Mouse (Mus musculus): ENCODE measurements around the gene Zfp1. TPM values are rescaled to one million over a fixed set of nuclear protein-coding genes. Genes with fewer than 3 reads are reported as not detected.
A peak's percentile ranks its signal among the peaks of the same experiment; 100 is the strongest.

Gene Zfp1
- total RNA-seq (2014; rRNA removed; ENCODE audit: low replicate concordance): 7.5 and 18.3 TPM in 2 replicates
- polyA plus RNA-seq (2015; fragmentation: Nextera tagmentation; extraction: Ambion mirVana): 11.9 and 12.0 TPM in 2 replicates

GRCm38 (mm10) chr8:111643264-111644141 lies at the start of gene Zfp1:
Gene Zfp1, plus strand, starts transcription at chr8:111643401.
- peak; percentile 40; the same call in 1 of the 2 replicates for TF ChIP-seq EP300 (IDR thresholded peaks at IDR 0.05; ENCODE audit: low read depth)
- TF ChIP-seq CTCF (IDR thresholded peaks at IDR 0.05; ENCODE audit: low read depth): no peak
- under 1% methylated on average over 73 of the region's 75 CpGs for WGBS
- H3K4me1 ChIP-seq (ENCODE audit: control insufficient read depth, insufficient read depth): peaks cover 7% of the 10 kb centered on the region

GRCm38 (mm10) chr8:111594044-111594840 lies 49.0 kb upstream of the Zfp1 start:
- Histone ChIP-seq H3K27me3 (ENCODE audit: control insufficient read depth, insufficient read depth, low read length) (no peaks in the 10 kb centered on the region), H3K4me1 (ENCODE audit: control insufficient read depth, insufficient read depth) (peaks cover 66% of the 10 kb centered on the region), H3K4me3 (ENCODE audit: low read depth, low read length) (no peak overlapping the region), H3K9ac (replicated peaks; ENCODE audit: low read depth, low read length) (0 out of 2 replicates have a peak overlapping the region, but pooled peaks have one; percentile 11), H3K36me3 (replicated peaks; ENCODE audit: control insufficient read depth, insufficient read depth, low read length) (0 out of 2 replicates have a peak, but pooled peaks cover 7% of the 10 kb centered on the region), H3K9me3 (replicated peaks; ENCODE audit: control insufficient read depth, low read length) (no peaks in the 10 kb centered on the region), H3K27ac (ENCODE audit: low read depth) (peak overlapping the region; percentile 90), H3K4me2 (ENCODE audit: low read depth, low read length) (peak overlapping the region; percentile 7; the same call in 1 of the 2 replicates)
- DNase-seq (ENCODE audit: low spot score) (no peak), ATAC-seq (ENCODE audit: insufficient read depth, low read depth) (no peak)
- no peak for TF ChIP-seq CTCF (IDR thresholded peaks at IDR 0.05; ENCODE audit: low read depth)
- no peak for TF ChIP-seq EP300 (IDR thresholded peaks at IDR 0.05; ENCODE audit: low read depth)
- 66% methylated on average over 3 of the region's 3 CpGs for WGBS

More at GRCm38 (mm10) chr8:111643264-111644141, at the start of gene Zfp1:
- peak within 1 kb of the TSS; percentile 79 for H3K4me2 ChIP-seq (ENCODE audit: low read depth, low read length)
- H3K27ac ChIP-seq (ENCODE audit: low read depth): peak within 1 kb of the TSS; percentile 97
- H3K9me3 ChIP-seq (replicated peaks; ENCODE audit: control insufficient read depth, low read length): no peaks in the 10 kb centered on the region
- peak within 1 kb of the TSS; percentile 90 for H3K9ac ChIP-seq (replicated peaks; ENCODE audit: low read depth, low read length)
- ATAC-seq (ENCODE audit: insufficient read depth, low read depth): peak; percentile 99
- peak within 1 kb of the TSS; percentile 83 for H3K4me3 ChIP-seq (ENCODE audit: low read depth, low read length)
- peak; percentile 98 for DNase-seq (ENCODE audit: low spot score)
- H3K36me3 ChIP-seq (replicated peaks; ENCODE audit: control insufficient read depth, insufficient read depth, low read length): no peaks in the 10 kb centered on the region
- H3K27me3 ChIP-seq (ENCODE audit: control insufficient read depth, insufficient read depth, low read length): no peaks in the 10 kb centered on the region

- Histone ChIP-seq H3K36me3 (replicated peaks; ENCODE audit: control insufficient read depth, insufficient read depth, low read length) (0 out of 2 replicates have a peak, but pooled peaks cover 7% of the 10 kb centered on the region), H3K9ac (replicated peaks; ENCODE audit: low read depth, low read length) (0 out of 2 replicates have a peak overlapping the region, but pooled peaks have one; percentile 11), H3K4me1 (ENCODE audit: control insufficient read depth, insufficient read depth) (peaks cover 73% of the 10 kb centered on the region), H3K27ac (ENCODE audit: low read depth) (peak overlapping the region; percentile 90), H3K27me3 (ENCODE audit: control insufficient read depth, insufficient read depth, low read length) (no peaks in the 10 kb centered on the region), H3K4me2 (ENCODE audit: low read depth, low read length) (peak overlapping the region; percentile 7; the same call in 1 of the 2 replicates), H3K4me3 (ENCODE audit: low read depth, low read length) (no peak overlapping the region), H3K9me3 (replicated peaks; ENCODE audit: control insufficient read depth, low read length) (no peaks in the 10 kb centered on the region)
- 45% methylated on average over 2 of the region's 2 CpGs for WGBS
- no peak for DNase-seq (ENCODE audit: low spot score)
- no peak for TF ChIP-seq CTCF (IDR thresholded peaks at IDR 0.05; ENCODE audit: low read depth)
- no peak for TF ChIP-seq EP300 (IDR thresholded peaks at IDR 0.05; ENCODE audit: low read depth)
- ATAC-seq (ENCODE audit: insufficient read depth, low read depth): no peak
Observed at GRCm38 (mm10) chr8:111594951-111595350, 48.2 kb upstream of the Zfp1 start.

GRCm38 (mm10) chr8:111595712-111596484 lies 47.3 kb upstream of the Zfp1 start:
- Histone ChIP-seq H3K9me3 (replicated peaks; ENCODE audit: control insufficient read depth, low read length) (no peaks in the 10 kb centered on the region), H3K4me2 (ENCODE audit: low read depth, low read length) (peak overlapping the region; percentile 47), H3K36me3 (replicated peaks; ENCODE audit: control insufficient read depth, insufficient read depth, low read length) (0 out of 2 replicates have a peak, but pooled peaks cover 6% of the 10 kb centered on the region), H3K27ac (ENCODE audit: low read depth) (peak overlapping the region; percentile 90), H3K27me3 (ENCODE audit: control insufficient read depth, insufficient read depth, low read length) (no peaks in the 10 kb centered on the region), H3K9ac (replicated peaks; ENCODE audit: low read depth, low read length) (no peak overlapping the region; the same call in 1 of the 2 replicates), H3K4me3 (ENCODE audit: low read depth, low read length) (peak overlapping the region; percentile 7), H3K4me1 (ENCODE audit: control insufficient read depth, insufficient read depth) (peaks cover 77% of the 10 kb centered on the region)
- WGBS: 14% methylated on average over 15 of the region's 15 CpGs
- ATAC-seq (ENCODE audit: insufficient read depth, low read depth): peak; percentile 69
- TF ChIP-seq EP300 (IDR thresholded peaks at IDR 0.05; ENCODE audit: low read depth): no peak
- TF ChIP-seq CTCF (IDR thresholded peaks at IDR 0.05; ENCODE audit: low read depth): no peak
- peak; percentile 69 for DNase-seq (ENCODE audit: low spot score)

Measured in heart, postnatal 0 days (tissue).